Mouse (Mus musculus): ENCODE measurements around the gene Ppme1. TPM values are rescaled to one million over a fixed set of nuclear protein-coding genes. Genes with fewer than 3 reads are reported as not detected.
A peak's percentile ranks its signal among the peaks of the same experiment; 100 is the strongest.

The Ppme1 gene
- polyA plus RNA-seq, 1 experiment, result 63.6 TPM

DNA sequence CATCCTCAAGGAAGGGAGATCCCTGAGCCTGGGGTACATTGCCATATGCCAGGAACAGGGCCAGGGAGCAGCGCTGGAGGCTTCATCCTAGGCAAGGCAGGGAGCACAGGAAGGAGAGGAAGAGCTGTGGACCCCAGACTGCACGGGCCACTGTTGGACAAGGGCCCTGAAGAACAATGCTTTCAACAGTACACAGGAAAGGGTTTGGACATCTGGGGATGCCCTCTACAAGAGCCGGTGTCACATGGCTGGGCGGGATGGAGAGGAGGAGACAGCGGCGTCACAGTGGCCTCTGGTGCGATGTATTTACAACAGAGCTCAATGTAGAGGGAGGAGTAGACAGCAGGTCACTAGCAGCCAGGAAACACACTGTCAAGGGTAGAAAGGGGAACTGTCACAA lies 44.6 kb downstream of the Ppme1 start:
- no peak for DNase-seq (ENCODE audit: low spot score)

DNA sequence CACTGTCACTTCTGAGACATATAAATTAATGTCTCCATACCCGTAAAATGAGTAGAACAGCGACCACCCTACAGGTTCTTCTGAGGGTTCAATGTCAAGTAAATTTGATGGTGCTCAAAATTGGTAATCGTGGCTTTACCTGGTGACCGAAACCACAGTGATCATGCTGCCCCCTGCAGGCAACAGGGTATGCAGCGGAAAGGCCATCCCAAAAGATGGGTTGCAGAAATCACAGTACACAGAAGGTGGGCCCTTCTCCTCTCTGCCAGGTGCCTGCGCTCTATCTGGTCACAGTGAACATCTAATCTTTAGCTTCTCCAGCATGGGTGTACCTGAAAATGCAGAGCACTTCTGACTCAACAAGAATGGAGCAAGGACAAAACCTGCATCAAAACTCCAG lies 46.6 kb downstream of the Ppme1 start:
- DNase-seq (ENCODE audit: low spot score), result no peak

DNA sequence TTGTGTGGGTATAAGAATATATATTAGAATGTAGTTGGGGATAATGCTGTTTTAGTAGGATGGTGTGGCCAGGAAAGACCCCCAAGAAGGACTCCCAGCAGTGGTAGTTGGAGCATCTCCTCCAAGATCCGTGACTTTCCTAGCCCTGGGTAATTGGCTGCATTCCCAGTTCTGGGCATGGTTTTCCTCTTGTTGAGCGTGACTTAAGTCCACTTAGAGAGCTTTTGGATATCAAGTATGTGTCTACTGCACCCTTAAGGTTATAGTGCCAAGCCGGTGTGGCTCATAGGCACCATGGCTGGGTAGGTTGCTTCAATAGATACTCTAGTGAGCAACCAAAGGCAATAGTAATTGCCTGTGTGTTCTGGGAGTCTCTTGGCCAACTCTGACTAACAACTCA lies 48.4 kb downstream of the Ppme1 start:
- DNase-seq (ENCODE audit: low spot score), result no peak

DNA sequence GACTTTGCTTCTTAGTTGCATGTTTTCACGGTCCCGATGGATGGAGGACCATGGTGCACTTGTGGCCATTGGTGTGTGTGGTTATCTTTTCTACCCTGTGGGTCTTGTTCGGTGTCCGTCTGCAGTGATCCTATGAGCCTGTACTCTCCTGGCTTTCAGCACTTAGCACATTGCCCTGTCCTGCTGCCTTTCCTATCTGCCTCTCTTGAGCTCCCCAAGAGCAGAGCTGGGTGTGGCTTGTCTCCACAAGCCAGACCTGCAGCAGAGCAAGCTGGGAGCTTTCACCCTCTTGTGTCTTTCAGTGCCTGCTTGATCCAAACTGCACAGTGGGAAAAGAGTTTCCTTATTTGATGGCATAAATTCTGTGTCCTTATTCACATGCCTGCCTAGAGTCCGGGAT lies 54.6 kb downstream of the Ppme1 start:
- DNase-seq (ENCODE audit: low spot score), result no peak

DNA sequence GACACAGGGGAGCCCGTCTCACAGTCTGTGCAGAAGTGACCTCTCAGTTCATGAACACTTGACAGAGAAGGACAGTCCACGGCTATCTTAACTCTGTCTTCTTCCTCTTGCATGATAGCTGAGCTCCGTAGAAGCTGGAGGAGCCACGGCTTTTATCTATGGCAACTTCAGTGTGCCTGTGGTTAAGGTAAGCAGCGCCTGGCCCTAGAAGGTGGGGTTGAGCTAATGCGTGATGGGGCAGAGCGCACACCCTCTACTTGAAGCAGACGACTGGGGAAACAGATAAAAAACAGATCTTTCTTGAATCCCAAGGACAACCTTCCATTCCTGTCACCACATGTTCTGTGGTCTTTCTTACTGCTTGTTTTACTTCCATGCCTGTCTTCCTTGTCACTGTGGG lies 55.2 kb downstream of the Ppme1 start:
- no peak for DNase-seq (ENCODE audit: low spot score)

DNA sequence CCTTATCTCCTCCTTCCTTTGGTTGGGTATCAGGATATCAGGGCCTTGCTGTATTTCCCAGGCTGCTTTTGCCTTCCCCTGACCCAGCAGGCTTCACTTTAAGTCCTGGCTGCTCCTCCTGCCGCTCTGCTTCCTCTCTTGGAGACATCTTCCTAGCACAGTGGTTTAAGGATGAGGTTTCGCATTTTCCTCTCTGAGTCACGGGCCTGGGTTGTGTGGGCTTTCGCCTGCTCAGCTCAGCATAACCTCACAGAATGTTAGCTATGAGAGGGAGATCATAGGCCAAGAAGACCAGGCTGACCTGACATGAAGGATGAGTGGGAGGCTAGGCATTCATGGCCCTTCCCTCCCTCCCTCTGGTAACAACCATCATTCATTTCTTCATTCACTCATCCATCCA lies 59.4 kb downstream of the Ppme1 start:
- DNase-seq (ENCODE audit: low spot score), result no peak

DNA sequence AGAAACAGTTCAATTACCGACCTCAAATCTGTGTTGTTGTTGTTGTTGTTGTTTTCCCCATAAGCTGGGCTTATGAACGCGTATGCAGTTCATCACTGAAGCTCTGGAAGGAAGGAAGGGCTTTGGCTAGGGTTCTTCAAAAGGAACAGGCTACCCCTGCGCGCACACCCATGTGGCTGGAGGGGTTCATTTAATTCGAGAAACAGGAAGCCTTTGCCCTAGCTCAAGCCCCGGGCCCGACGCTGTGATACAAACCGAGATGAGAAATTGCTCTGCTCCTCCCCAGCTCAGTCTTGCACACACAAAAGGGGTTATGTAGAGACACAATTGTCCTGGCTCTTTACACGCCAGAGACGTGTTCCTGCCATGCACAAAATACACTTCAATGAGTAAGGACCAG lies 61.8 kb downstream of the Ppme1 start:
- no peak for DNase-seq (ENCODE audit: low spot score)

DNA sequence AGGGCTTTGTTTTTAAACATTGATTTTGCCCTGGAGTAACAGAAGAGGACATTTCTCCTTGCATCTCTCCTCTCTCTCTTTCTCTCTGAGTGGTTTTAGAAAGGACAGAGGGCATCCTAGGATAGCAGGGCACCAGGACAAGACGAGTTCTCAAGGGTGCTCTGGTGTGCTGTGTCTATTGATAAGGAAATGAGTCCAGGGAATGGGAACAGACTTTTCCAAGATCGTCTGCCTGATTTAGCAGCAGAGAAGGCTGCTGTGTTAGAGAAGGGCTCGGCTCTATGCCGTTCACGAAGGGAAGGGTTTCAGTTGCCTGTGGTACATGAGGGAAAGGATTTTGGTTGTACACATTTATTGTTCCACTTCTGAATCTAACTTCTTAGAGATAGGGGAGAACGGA lies 62.4 kb downstream of the Ppme1 start:
- DNase-seq (ENCODE audit: low spot score), result no peak

DNA sequence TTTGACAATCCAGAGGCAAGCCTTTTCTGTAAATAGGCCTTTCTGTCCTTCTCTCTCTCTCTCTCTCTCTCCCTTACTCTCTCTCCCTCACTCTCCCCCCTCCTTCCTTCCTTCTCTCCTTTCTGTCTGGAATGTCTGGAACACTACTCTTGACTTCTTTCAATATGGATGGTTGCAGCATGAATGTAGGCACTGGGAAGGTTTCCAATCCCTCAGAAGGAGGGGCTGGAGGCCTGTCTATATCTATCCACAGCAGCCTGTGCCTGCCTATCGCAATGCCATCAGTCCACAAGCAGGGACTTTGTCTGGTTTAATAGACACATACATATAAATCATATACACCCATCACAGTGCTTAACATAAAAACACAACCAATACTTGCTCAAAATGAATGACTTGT lies 62.9 kb downstream of the Ppme1 start:
- DNase-seq (ENCODE audit: low spot score), result no peak

DNA sequence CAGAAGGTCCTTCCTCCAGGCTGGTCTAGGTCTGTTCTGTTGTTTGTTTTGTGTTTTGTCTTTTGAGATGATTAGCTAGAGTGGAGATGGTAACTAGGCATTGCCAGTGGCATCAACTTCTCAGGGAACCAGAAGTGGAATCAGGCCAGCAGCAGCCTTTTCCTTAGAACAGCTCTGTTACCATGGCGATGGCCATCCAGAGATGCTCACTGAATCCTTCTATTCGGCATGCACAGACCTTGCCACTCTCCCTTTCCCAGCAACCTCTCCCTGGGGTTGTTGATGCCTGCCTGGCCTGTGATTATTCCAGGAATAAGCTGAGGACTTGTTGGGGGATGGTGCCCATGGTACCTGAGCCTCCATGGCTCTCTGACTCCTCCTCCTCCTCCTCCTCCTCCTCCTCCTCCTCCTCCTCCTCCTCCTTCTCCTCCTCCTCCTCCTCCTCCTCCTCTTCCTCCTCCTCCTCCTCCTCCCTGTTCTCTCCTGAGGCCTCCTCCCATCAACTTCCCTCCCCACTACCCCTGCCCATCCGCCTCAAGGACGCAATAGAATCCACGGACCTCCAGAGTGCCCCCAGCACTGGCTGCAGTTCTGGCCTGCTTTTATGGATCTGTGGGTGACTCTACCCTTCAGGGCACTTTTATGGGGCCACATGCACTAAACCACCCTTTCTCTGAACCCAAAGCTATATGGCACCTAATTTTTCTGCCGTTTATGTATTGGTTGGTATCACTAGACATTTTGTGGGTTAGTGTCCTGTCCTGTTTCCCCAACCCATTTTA lies 64.0 kb downstream of the Ppme1 start:
- DNase-seq (ENCODE audit: low spot score), result no peak

DNA sequence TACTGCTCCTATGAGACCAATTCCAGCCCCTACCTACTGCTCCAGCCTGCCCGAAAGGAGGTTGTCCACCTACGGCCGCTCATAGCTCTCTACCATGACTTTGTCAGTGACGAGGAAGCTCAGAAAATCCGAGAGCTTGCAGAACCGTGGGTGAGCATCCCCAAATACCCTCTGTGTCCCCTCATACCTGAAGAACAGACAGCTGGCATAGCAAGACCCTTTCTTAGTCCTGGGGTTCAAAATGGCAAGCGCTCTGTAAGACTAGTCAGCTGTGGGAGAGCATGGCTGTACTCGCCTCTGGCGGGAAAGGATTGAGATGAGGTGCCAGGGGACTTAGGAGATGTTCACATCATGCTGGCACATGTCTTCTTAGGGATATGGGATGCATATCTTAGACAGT lies 66.2 kb downstream of the Ppme1 start:
- DNase-seq (ENCODE audit: low spot score), result no peak

DNA sequence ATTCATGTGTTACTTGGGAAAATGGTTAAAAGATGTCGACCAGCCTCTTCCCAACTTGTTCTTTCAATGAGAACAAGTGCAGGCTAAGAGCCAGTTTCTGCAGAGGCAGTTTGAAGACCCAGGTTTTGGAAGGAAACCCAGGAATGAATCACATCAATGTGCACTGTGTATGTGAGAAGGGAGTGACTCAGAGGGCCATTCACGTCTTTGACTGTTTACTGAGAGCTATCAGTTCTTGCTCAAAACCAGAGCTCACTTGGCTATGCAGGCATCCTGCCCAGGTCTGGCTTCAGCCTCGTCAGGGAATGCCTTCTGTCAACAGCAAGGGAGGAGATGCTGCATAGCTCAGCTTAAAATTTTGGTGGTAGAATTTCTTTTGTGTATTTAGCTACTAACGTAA lies 69.8 kb downstream of the Ppme1 start:
- peak; percentile 21 for DNase-seq (ENCODE audit: low spot score)

DNA sequence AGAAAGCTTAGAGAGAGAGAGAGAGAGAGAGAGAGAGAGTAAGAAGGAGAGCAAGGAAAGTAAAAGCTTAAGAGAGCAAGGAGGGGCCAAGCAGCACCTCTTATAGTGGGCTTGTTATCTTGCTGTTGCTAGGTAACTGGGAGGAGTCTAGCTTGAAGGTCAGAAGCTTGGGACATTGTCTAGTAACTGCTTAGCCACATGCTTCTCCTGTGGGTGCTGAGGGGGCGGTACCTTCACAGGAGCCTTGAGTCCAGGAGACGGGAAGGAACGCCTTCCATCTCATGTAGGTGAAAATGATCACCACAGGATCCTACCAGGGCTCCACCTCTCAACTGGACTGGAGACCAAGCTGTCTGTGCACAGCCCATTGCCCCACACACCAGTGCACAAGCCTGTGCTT lies 70.7 kb downstream of the Ppme1 start:
- DNase-seq (ENCODE audit: low spot score), result no peak

DNA sequence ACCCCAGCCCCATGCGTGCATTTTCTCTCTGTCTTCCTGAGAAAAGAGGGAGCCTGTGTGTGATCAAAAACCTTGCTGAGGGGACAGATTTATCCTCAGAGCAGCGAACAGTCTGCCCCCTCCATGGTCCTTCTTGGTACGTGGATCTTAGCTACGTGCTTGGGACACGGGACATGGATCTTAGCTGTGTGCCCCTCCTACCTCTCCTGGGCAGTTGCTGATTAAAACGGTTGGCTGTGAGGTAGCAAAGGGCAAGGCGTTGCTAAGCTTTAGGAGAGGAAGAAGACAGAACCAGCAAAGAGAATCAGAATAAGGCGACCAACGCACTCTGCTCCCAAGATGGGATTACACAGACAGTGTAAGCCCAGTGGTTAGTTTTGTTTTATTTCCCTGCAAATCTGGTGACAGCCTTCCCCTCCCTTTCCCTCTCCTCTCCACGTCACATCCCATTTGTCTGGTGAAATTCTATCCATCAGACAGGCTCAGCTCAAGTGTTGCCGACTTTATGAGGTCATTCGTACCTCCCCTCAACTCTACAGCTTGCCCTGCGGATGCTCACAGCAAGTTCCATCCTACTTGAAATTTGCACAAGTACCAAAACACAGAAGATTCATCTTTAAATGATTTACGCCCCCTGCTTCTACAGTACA lies 73.1 kb downstream of the Ppme1 start:
- DNase-seq (ENCODE audit: low spot score), result no peak

DNA sequence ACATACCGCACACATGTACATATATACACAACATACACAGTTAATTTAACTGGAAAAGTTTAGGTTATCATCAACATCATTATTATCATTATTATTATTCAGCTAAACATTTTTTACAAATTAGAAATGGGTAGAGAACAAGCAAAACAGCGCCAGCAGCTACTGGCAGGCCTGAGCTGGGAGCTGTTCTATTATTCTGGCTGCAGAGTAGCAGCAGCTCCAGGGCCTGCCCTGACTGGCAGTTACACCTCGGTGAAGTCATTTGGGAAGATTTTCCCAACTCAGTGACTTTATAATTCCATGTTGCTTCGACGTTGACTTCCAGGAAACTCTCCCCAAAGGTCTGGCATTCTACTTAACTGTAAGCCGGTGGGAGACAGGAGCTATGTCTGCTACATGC lies 75.4 kb downstream of the Ppme1 start:
- DNase-seq (ENCODE audit: low spot score), result no peak

DNA sequence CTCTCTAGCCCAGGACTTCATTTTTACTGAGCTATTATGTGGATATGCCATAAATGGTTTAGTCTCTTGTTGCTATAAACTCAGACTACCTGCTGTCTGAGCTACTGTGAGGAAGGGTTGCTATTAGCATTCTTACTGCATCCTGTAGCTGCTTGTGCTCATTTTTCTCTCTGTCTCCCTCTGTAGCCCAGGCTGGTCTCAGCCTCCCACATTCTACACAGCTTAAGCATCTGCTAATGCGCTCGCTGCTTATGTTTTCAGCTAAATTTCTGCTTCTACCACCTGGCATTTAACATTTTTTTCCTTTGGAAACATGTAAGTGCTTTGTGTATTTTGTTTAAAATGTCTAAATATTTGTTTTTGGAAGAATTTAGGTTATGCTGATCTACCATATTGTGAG lies 76.4 kb downstream of the Ppme1 start:
- DNase-seq (ENCODE audit: low spot score), result no peak

DNA sequence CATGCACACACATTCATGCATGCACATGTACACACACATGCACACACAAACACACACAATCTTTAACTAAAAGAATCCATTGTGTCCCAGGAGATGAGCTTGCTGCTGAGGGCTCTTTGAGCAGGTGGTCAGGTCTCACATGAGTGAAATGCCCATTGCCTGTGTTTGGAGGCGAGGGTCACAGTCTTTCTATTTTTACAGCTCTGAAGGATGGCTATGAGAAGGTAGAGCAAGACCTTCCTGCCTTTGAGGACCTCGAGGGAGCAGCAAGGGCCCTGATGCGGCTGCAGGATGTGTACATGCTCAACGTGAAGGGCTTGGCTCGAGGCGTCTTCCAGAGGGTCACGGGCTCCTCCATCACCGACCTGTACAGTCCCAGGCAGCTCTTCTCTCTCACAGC lies 78.6 kb downstream of the Ppme1 start:
- no peak for DNase-seq (ENCODE audit: low spot score)

DNA sequence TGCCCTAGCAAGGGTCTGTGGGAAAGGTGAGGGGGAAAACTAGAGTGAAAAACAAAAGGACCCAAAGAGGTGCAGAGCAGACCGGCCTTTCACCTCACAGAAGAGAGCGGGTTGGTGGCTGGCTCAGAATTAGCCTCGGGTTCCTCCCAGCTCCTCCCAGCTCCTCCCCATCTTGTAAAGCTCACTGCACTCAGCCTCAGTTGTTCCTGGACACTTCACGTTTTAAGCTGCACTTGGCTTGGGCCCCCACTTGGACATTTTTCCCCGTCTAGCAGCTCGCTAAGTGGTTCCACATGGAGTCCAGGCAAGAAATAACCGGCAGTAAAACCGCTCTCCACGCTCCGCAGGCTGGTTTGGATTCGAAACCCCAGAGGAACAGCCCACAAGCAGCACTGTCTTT lies 83.5 kb downstream of the Ppme1 start:
- no peak for DNase-seq (ENCODE audit: low spot score)

DNA sequence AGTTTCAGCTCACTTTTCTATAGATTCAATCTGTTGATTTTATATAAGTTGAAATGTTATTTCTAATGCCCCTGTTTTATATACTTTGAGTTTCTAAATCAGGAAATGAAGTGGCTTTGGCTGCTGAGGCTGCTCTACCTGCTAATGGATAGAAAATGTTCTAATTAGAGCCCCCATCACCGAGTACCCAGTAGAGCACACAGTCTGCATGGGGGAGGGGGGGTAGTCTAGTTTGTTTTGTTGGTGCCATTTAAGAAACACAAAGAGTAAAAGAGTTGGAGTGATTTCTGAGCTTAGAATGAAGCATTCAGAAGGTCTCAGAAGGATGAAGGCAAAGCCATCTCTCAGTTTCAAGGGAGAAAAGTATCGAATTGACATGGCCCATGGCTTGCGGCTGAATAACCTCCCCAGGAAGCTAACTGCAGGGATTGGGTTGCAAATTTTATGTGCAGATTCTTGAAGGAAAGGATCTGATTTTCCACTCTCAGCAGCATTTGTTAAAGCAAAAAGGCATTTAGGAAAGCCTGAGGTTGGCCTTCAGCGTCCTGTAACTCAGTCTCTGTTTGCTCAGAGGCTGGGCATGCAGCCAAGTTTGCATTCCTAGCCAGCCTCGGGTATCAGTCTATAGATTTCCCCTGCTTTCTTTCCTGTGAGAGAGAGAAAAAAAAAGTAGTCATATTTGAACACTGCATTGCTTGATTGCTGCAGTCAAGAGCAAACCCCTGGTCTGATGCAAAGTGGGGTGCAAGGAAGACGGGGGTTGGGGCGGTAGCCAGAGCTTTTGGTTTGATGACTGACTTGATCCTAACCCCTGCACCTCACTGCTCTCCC lies 84.1 kb downstream of the Ppme1 start:
- peak; percentile 35 for DNase-seq (ENCODE audit: low spot score)

DNA sequence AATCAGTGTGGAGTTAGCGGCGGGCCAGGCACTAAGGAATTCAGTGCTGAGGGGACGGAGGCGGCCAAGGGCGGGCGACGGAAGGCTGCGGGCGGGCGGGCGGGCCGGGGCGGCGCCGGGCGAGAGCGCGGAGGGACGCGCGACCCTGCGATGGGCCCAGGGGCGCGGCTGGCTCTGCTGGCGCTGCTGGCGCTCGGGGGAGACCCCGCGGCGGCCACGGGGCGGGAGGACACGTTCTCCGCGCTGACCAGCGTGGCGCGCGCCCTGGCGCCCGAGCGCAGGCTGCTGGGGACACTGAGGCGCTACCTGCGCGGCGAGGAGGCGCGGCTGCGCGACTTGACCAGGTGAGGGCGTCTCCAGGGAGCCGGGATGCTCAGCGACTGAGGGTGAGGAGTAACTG lies 86.7 kb downstream of the Ppme1 start, which contains the start of gene P4ha3:
Gene P4ha3 (plus strand): TSS at position 138 of the 400 bp plus-strand sequence.
- no peak for DNase-seq (ENCODE audit: low spot score)

DNA sequence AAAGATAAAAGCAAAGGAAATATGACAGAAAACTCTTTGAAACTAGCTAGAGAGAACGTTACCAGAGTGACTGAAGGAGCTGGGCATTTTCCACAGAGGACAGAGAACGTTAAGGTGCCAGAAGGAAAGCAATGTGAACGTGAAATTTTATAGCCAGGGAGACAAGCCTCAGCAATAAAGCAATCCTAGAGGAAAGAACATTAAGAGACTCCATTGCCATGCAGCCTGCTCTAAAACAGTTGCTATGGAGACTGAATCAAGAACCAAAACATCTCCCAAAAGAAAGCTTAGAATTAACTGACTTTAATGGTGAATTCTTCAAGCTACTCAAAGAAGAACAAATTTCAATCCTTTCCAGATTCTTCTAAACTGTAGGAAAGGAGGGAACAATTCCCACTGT lies 88.8 kb downstream of the Ppme1 start:
- no peak for DNase-seq (ENCODE audit: low spot score)

DNA sequence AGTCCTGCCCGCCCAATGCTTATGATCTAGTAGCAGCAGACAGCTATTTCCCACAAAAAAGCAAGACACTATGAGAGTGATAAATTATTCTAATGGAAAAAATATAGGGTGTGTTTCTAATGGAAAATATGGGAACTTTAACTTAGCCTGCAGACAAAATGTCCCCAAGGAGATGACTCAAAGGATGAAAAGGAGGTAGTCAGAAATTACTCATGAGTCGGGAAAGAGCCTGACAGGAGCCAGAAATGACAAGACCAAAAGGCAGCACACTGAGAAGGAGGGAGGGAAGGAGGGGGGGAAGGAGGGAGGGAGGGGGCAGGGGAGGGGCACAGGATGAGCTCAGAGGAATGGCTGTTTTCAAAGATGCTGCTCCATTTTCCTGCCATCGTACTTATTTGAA lies 90.5 kb downstream of the Ppme1 start:
- DNase-seq (ENCODE audit: low spot score), result no peak

DNA sequence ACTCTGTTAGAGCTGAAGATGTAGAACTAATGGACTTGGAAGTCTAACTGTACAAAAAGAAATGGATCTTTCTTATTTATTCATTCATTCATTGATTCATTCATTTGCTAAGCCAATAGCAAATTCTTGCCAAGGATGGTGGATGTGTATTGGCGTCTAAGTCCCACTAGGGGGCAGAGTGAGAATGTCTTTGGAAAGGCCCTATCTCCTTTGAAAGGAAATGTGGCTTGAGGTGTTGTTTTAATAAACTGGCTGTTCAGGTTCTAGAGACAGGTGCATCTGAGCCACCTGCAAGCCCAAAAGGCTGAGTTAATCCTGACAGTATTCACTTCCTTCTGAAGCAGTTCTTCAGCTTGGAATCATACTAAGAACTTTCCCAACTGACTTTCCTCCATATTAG lies 92.3 kb downstream of the Ppme1 start:
- no peak for DNase-seq (ENCODE audit: low spot score)

Data from urinary bladder, adult 2 months (tissue).